ENCODE assay signal across 9 mouse cellular contexts in the genomic region with DNA sequence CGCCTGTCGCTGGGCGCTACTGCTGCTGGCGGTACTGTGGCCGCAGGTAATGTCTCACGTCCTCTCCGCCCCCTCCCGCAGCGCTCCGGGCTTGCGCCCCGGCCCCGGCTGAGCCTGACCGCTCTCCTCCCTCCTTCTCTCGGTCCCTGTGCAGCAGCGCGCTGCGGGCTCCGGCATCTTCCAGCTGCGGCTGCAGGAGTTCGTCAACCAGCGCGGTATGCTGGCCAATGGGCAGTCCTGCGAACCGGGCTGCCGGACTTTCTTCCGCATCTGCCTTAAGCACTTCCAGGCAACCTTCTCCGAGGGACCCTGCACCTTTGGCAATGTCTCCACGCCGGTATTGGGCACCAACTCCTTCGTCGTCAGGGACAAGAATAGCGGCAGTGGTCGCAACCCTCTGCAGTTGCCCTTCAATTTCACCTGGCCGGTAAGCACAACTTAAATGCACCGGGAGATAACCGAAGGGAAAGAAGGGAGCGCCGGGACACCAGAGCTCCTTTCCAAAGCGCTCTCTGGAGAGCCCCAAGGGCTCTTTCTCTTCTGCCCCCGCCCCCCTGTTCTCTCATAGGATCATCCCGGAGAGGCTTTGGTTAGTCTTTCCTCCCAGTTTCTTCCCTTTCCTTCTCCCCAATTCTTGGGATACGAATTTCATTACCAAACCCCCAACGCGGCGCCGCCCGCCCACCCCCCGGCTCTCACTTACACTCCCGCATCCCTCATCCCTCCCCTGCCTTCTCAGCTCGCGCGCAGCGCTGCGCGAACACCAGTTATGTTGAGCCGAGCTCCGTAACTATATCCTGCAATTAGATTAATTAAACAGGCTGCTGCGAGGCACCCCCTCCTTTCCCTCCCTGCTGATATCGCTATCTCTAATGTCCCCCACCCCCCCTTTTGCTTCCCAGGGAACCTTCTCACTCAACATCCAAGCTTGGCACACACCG. TPM values are rescaled to one million over a fixed set of nuclear protein-coding genes. Genes with fewer than 3 reads are reported as not detected.
DNase-seq lines count a peak whose midpoint lies in the region; ATAC-seq and TF ChIP-seq lines count a peak whose summit lies in the region.
"Had no signal": no experiment of that assay in that cellular context is flagged by ENCODE, and none has a peak within 500 bp of the region (broad histone marks: within the 10 kb centered on the region; RNA-seq: fewer than 3 reads in every experiment).

No protein-coding gene starts in this region.

- 1% methylated on average over 60 of the region's 61 CpGs for WGBS in cerebellum, adult 2 months
- 1% methylated on average over 60 of the region's 61 CpGs for WGBS in intestine, embryonic 14.5 days
- under 1% methylated on average over 61 of the region's 61 CpGs for WGBS in midbrain, embryonic 14.5 days

- no peaks in the 10 kb centered on the region for H3K27me3 ChIP-seq in cerebellum, adult 2 months (ENCODE audit: control insufficient read depth, insufficient read depth, low read length)
- peaks cover 84% of the 10 kb centered on the region for H3K27me3 ChIP-seq in intestine, embryonic 14.5 days (replicated peaks; ENCODE audit: control insufficient read depth, insufficient read depth, low read length)
- peaks cover 90% of the 10 kb centered on the region for H3K27me3 ChIP-seq in midbrain, embryonic 14.5 days (ENCODE audit: control insufficient read depth, insufficient read depth, low read length)

- no peak for TF ChIP-seq CTCF in cerebellum, adult 2 months (IDR thresholded peaks at IDR 0.05; ENCODE audit: borderline replicate concordance, insufficient read depth, low read depth, low read length)

- DNase-seq in cerebellum, adult 2 months, result peak in 1 of 2 experiments; percentile 41
- DNase-seq in cerebellum, adult 9-11 months, result no peak
- peak; percentile 33 for DNase-seq in thymus, postnatal 4 days
- DNase-seq in thymus, postnatal 14 days, result no peak
- no peak for DNase-seq in intestine, embryonic 14.5 days (ENCODE audit: low spot score)
- peak; percentile 53 for DNase-seq in midbrain, embryonic 14.5 days
- no peak for DNase-seq in spleen, adult 12 weeks (ENCODE audit: low spot score)

- H3K9ac ChIP-seq in intestine, embryonic 14.5 days (ENCODE audit: low read length), result peak overlapping the region; percentile 29
- H3K9ac ChIP-seq in midbrain, embryonic 14.5 days (replicated peaks; ENCODE audit: low read length), result peak overlapping the region; percentile 40

- no peaks in the 10 kb centered on the region for H3K9me3 ChIP-seq in intestine, embryonic 14.5 days (ENCODE audit: control insufficient read depth, low read length)
- no peaks in the 10 kb centered on the region for H3K9me3 ChIP-seq in midbrain, embryonic 14.5 days (ENCODE audit: control insufficient read depth, low read length)

- ATAC-seq in intestine, embryonic 14.5 days (replicated peaks; ENCODE audit: low FRiP score, low TSS enrichment, low read depth), result no peak
- ATAC-seq in midbrain, embryonic 14.5 days (ENCODE audit: low FRiP score, low TSS enrichment), result no peak
- ATAC-seq in megakaryocyte-erythroid progenitor cell, adult 5-6 weeks (replicated peaks; ENCODE audit: low FRiP score, low TSS enrichment, poor library complexity, severe bottlenecking), result no peak

- H3K4me3 ChIP-seq in cerebellum, adult 2 months (replicated peaks; ENCODE audit: insufficient read depth, low read depth, low read length), result peak overlapping the region; percentile 61
- peak overlapping the region; percentile 51 for H3K4me3 ChIP-seq in intestine, embryonic 14.5 days (ENCODE audit: low read depth, low read length)
- peak overlapping the region; percentile 43 for H3K4me3 ChIP-seq in midbrain, embryonic 14.5 days (replicated peaks; ENCODE audit: low read depth, low read length)

- H3K4me2 ChIP-seq in intestine, embryonic 14.5 days (ENCODE audit: low read length), result peak overlapping the region; percentile 89
- H3K4me2 ChIP-seq in midbrain, embryonic 14.5 days (ENCODE audit: low read length), result peak overlapping the region; percentile 80

- no peaks in the 10 kb centered on the region for H3K36me3 ChIP-seq in intestine, embryonic 14.5 days (ENCODE audit: control insufficient read depth, insufficient read depth, low read length)
- H3K36me3 ChIP-seq in midbrain, embryonic 14.5 days (ENCODE audit: control insufficient read depth, insufficient read depth, low read length), result no peaks in the 10 kb centered on the region

- no peak overlapping the region for H3K27ac ChIP-seq in cerebellum, adult 2 months (ENCODE audit: insufficient read depth, low read length)
- H3K27ac ChIP-seq in intestine, embryonic 14.5 days (ENCODE audit: low read depth), result 0 out of 2 replicates have a peak overlapping the region, but pooled peaks have one; percentile 1
- no peak overlapping the region for H3K27ac ChIP-seq in midbrain, embryonic 14.5 days (replicated peaks; ENCODE audit: low read depth, low read length)

- no peak for TF ChIP-seq POLR2A in cerebellum, adult 2 months (IDR thresholded peaks at IDR 0.05; ENCODE audit: borderline replicate concordance, insufficient read depth, low read length)

- peaks cover 16% of the 10 kb centered on the region for H3K4me1 ChIP-seq in cerebellum, adult 2 months (ENCODE audit: control insufficient read depth, insufficient read depth, low read length)
- peaks cover 34% of the 10 kb centered on the region for H3K4me1 ChIP-seq in intestine, embryonic 14.5 days (replicated peaks; ENCODE audit: control insufficient read depth, insufficient read depth, low read length)
- H3K4me1 ChIP-seq in midbrain, embryonic 14.5 days (ENCODE audit: control insufficient read depth, insufficient read depth, low read length), result peaks cover 45% of the 10 kb centered on the region

RNA-seq across cellular contexts. Expression of gene Dll4, which starts 0.8 kb away (rescaled TPM):
- polyA plus RNA-seq in cerebellum, adult 2 months (2012; rRNA removed), result 3.1 and 4.1 TPM in 2 replicates
- polyA plus RNA-seq in intestine, embryonic 14.5 days (2014; fragmentation: Nextera tagmentation; extraction: Ambion mirVana), result 6.9 and 7.1 TPM in 2 replicates
- 4.0 and 4.4 TPM in 2 replicates for polyA plus RNA-seq in midbrain, embryonic 14.5 days (2014; fragmentation: Nextera tagmentation; extraction: Ambion mirVana)
- not detected in 2 replicates for total RNA-seq in megakaryocyte-erythroid progenitor cell, adult 5-6 weeks (2014; fragmentation: Nextera tagmentation)
- total RNA-seq in megakaryocyte-erythroid progenitor cell, adult 5-6 weeks (2017), result not detected in 2 replicates

RNA-seq across cellular contexts. Expression of gene Chac1, which starts 24.6 kb away (rescaled TPM):
- polyA plus RNA-seq in cerebellum, adult 2 months (2012; rRNA removed), result 8.1 and 9.8 TPM in 2 replicates
- polyA plus RNA-seq in intestine, embryonic 14.5 days (2014; fragmentation: Nextera tagmentation; extraction: Ambion mirVana), result 1.6 and 1.7 TPM in 2 replicates
- polyA plus RNA-seq in midbrain, embryonic 14.5 days (2014; fragmentation: Nextera tagmentation; extraction: Ambion mirVana), result 5.0 and 8.4 TPM in 2 replicates
- not detected in 2 replicates for total RNA-seq in megakaryocyte-erythroid progenitor cell, adult 5-6 weeks (2014; fragmentation: Nextera tagmentation)
- total RNA-seq in megakaryocyte-erythroid progenitor cell, adult 5-6 weeks (2017), result not detected in 2 replicates

RNA-seq across cellular contexts. Expression of gene Vps18, which starts 37.9 kb away (rescaled TPM):
- 37.8 and 38.8 TPM in 2 replicates for polyA plus RNA-seq in cerebellum, adult 2 months (2012; rRNA removed)
- polyA plus RNA-seq in intestine, embryonic 14.5 days (2014; fragmentation: Nextera tagmentation; extraction: Ambion mirVana), result 14.1 and 14.8 TPM in 2 replicates
- 19.3 and 22.6 TPM in 2 replicates for polyA plus RNA-seq in midbrain, embryonic 14.5 days (2014; fragmentation: Nextera tagmentation; extraction: Ambion mirVana)
- 9.0 and 13.1 TPM in 2 replicates for total RNA-seq in megakaryocyte-erythroid progenitor cell, adult 5-6 weeks (2014; fragmentation: Nextera tagmentation)
- total RNA-seq in megakaryocyte-erythroid progenitor cell, adult 5-6 weeks (2017), result 6.5 and 12.4 TPM in 2 replicates

RNA-seq across cellular contexts. Expression of gene Rhov, which starts 55.4 kb away (rescaled TPM):
- polyA plus RNA-seq in cerebellum, adult 2 months (2012; rRNA removed), result 8.4 and 10.4 TPM in 2 replicates
- 0.98 and 2.3 TPM in 2 replicates for polyA plus RNA-seq in intestine, embryonic 14.5 days (2014; fragmentation: Nextera tagmentation; extraction: Ambion mirVana)
- 19.9 and 27.1 TPM in 2 replicates for polyA plus RNA-seq in midbrain, embryonic 14.5 days (2014; fragmentation: Nextera tagmentation; extraction: Ambion mirVana)
- not detected in 2 replicates for total RNA-seq in megakaryocyte-erythroid progenitor cell, adult 5-6 weeks (2014; fragmentation: Nextera tagmentation)
- not detected in 2 replicates for total RNA-seq in megakaryocyte-erythroid progenitor cell, adult 5-6 weeks (2017)
- total RNA-seq: heart, postnatal 10 days had no signal

Comparison
In these comparisons a context has a peak if more than half of its experiments do, and no peak if none do; other contexts are left out.
1. DNase-seq: peak in thymus, postnatal 4 days (single experiment) and midbrain, embryonic 14.5 days (single experiment); none in cerebellum, adult 9-11 months (single experiment), thymus, postnatal 14 days (single experiment), intestine, embryonic 14.5 days (single experiment) and spleen, adult 12 weeks (single experiment).
2. Peak in every context shown above with its lines, with median percentiles within 50 percentile points of each other: H3K4me3 ChIP-seq.